Mouse (Mus musculus): ENCODE measurements around the gene Olfr745.

- TF ChIP-seq GATA1 (IDR thresholded peaks at IDR 0.05; ENCODE audit: low read length) (no peak), TAL1 (IDR thresholded peaks at IDR 0.05; ENCODE audit: low read length) (no peak)
Observed at GRCm38 (mm10) chr14:50614579-50614978, 24.6 kb upstream of the Olfr745 start, which contains the start of gene Olfr744.
